Mouse (Mus musculus) liver, adult 2 months (tissue): Measurements from ENCODE around the gene Fbxw7. TPM values are rescaled to one million over a fixed set of nuclear protein-coding genes. Genes with fewer than 3 reads are reported as not detected.

ENCODE experiments used
- DNase-seq: peaks from one replicate; pipeline ENCODE4 v3.0.0-alpha.2; 2011; ENCODE audit warnings: low read depth, low spot score; ENCODE audit errors: extremely low read depth
- H3K27ac ChIP-seq: fragments of 200-500 bp; replicated peaks from 2 replicates; pipeline ENCODE4 v1.5.1; 2012; ENCODE audit warnings: low read depth, mild to moderate bottlenecking, control low read depth, inconsistent platforms, low read length; ENCODE audit not compliant: insufficient read depth
- H3K27me3 ChIP-seq: fragments of 200-500 bp; 2 replicates; pipeline ENCODE4 v1.6.1; 2012; ENCODE audit warnings: mild to moderate bottlenecking, moderate library complexity, low read length, inconsistent platforms; ENCODE audit not compliant: control insufficient read depth, insufficient read depth
- H3K36me3 ChIP-seq: fragments of 200-500 bp; 2 replicates; pipeline ENCODE4 v1.6.1; 2012; ENCODE audit warnings: low read length, inconsistent platforms; ENCODE audit not compliant: control insufficient read depth, insufficient read depth
- H3K4me1 ChIP-seq: fragments of 200-500 bp; 2 replicates; pipeline ENCODE4 v1.6.1; 2011; ENCODE audit warnings: low read length; ENCODE audit not compliant: control insufficient read depth, insufficient read depth
- H3K4me3 ChIP-seq: fragments of 200-500 bp; 2 replicates; pipeline ENCODE4 v1.5.1; 2011; ENCODE audit warnings: low read depth, mild to moderate bottlenecking, control low read depth, low read length, moderate library complexity; ENCODE audit not compliant: insufficient read depth
- H3K79me2 ChIP-seq: fragments of 200-500 bp; 2 replicates; pipeline ENCODE4 v1.6.1; 2012; ENCODE audit warnings: inconsistent platforms, mild to moderate bottlenecking, low read length, moderate library complexity; ENCODE audit not compliant: control insufficient read depth, insufficient read depth
- H3K9ac ChIP-seq: fragments of 200-500 bp; 2 replicates; pipeline ENCODE4 v1.6.1; 2012; ENCODE audit warnings: low read depth, mild to moderate bottlenecking, control low read depth, inconsistent platforms, low read length
- CTCF ChIP-seq: fragments of 200-500 bp; IDR thresholded peaks from 2 replicates; pipeline ENCODE4 v1.5.1; 2011; ENCODE audit warnings: low read depth, low read length, control low read depth
- POLR2A ChIP-seq: fragments of 200-500 bp; IDR thresholded peaks from 2 replicates; pipeline ENCODE4 v1.6.1; 2011; ENCODE audit warnings: low read length, control low read depth; ENCODE audit not compliant: insufficient read depth; ENCODE audit errors: extremely low read depth
- WGBS: fragments of 180-500 bp; shearing (Covaris S2); methylation state at CpG from one replicate; pipeline ENCODE4 v1.1.7; 2018; 5-methylcytosine and 5-hydroxymethylcytosine counted together
- polyA plus RNA-seq: library from polyadenylated mRNA; depleted of rRNA; stranded (reverse); fragments of >200 nt; gene quantifications from 2 replicates; pipeline ENCODE4 v1.2.3, GENCODE M21; 2012
- total RNA-seq: library from RNA; depleted of rRNA; stranded (reverse); fragments of >200 nt; gene quantifications from 2 replicates; pipeline ENCODE4 v1.2.3, GENCODE M21; 2014

The Fbxw7 gene
- total and polyA plus RNA-seq, 2 experiments = 1.4 to 5.6 TPM

GRCm38 (mm10) chr3:84842793-84843192, 27.7 kb downstream of the Fbxw7 start:
- H3K4me1 ChIP-seq = no peaks in the 10 kb centered on the region
- H3K27me3 ChIP-seq = no peaks in the 10 kb centered on the region
- DNase-seq = no peak
- 87% methylated on average over 2 of the region's 2 CpGs for WGBS
- H3K4me3 ChIP-seq = no peak overlapping the region
- H3K36me3 ChIP-seq = no peaks in the 10 kb centered on the region
- H3K79me2 ChIP-seq = no peaks in the 10 kb centered on the region; the same call in 1 of the 2 replicates
- H3K27ac ChIP-seq = no peak overlapping the region
- no peak overlapping the region for H3K9ac ChIP-seq
- no peak for TF ChIP-seq POLR2A
- TF ChIP-seq CTCF = no peak

DNA sequence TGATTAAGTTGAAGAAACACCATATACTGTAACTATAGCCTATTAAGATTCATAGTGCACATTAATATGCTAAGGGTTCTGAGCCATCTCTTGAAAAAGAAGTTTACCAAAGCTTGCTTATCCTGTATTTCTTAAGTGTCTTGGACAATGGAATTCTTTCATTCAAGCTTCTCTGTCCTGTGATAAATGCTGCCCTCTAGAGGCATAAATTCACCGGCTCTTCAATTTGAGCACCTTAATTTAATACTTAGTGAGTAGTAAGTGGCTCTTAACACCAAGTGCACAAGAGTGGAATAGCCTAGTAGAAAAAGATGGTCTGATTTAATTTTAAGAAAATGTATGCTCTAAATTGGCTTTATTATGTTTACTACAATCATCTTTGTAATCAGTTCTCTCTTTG, 28.5 kb downstream of the Fbxw7 start:
- Histone ChIP-seq H3K4me1 (no peaks in the 10 kb centered on the region), H3K79me2 (no peaks in the 10 kb centered on the region; the same call in 1 of the 2 replicates), H3K27ac (no peak overlapping the region), H3K9ac (no peak overlapping the region), H3K4me3 (no peak overlapping the region), H3K27me3 (no peaks in the 10 kb centered on the region), H3K36me3 (no peaks in the 10 kb centered on the region)
- WGBS = 45% methylated on average over 1 of the region's 1 CpGs
- peak; percentile 63 for DNase-seq
- TF ChIP-seq POLR2A (no peak), CTCF (peak; percentile 21)

- Histone ChIP-seq H3K9ac (no peak overlapping the region), H3K79me2 (no peaks in the 10 kb centered on the region; the same call in 1 of the 2 replicates), H3K27me3 (no peaks in the 10 kb centered on the region), H3K4me1 (peaks cover 8% of the 10 kb centered on the region; the same call in 1 of the 2 replicates), H3K4me3 (no peak overlapping the region), H3K27ac (no peak overlapping the region), H3K36me3 (no peaks in the 10 kb centered on the region)
- no peak for DNase-seq
- WGBS = 70% methylated on average over 4 of the region's 4 CpGs
- no peak for TF ChIP-seq CTCF
- TF ChIP-seq POLR2A = no peak
These were observed 33.7 kb downstream of the Fbxw7 start for GRCm38 (mm10) chr3:84848798-84849197.

DNA sequence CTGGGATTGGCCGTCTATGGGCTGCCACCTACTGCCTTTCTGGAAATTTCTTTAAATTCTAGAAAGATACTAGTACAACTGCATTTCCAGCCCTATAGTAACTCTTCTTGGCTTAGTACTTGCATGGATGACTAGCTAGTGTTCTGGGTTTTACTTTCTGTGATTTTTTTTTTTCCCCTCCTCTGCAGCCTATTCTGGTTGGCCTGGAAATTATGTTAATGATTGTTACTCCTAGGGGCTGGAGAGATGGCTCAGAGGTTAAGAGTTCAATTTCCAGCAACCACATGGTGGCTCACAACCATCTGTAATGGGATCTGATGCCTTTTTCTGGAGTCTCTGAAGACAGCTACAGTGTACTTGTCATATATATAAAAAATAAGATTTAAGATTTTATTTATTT, 35.4 kb downstream of the Fbxw7 start:
- Histone ChIP-seq H3K27me3 (no peaks in the 10 kb centered on the region), H3K79me2 (no peaks in the 10 kb centered on the region; the same call in 1 of the 2 replicates), H3K4me3 (no peak overlapping the region), H3K27ac (no peak overlapping the region), H3K9ac (no peak overlapping the region), H3K36me3 (no peaks in the 10 kb centered on the region), H3K4me1 (peaks cover 8% of the 10 kb centered on the region; the same call in 1 of the 2 replicates)
- DNase-seq = no peak
- TF ChIP-seq CTCF = no peak
- no peak for TF ChIP-seq POLR2A
- 94% methylated on average over 1 of the region's 1 CpGs for WGBS

GRCm38 (mm10) chr3:84851801-84852200, 36.7 kb downstream of the Fbxw7 start:
- TF ChIP-seq CTCF = no peak
- no peak for TF ChIP-seq POLR2A
- 36% methylated on average over 1 of the region's 1 CpGs for WGBS

GRCm38 (mm10) chr3:84852877-84853276, 37.8 kb downstream of the Fbxw7 start:
- H3K4me3 ChIP-seq = no peak overlapping the region
- H3K9ac ChIP-seq = no peak overlapping the region
- H3K27ac ChIP-seq = no peak overlapping the region
- H3K4me1 ChIP-seq = peaks cover 10% of the 10 kb centered on the region; the same call in 1 of the 2 replicates
- 32% methylated on average over 7 of the region's 7 CpGs for WGBS
- no peaks in the 10 kb centered on the region for H3K27me3 ChIP-seq
- TF ChIP-seq CTCF (no peak), POLR2A (no peak)
- peak; percentile 73 for DNase-seq
- H3K36me3 ChIP-seq = no peaks in the 10 kb centered on the region
- peaks cover 2% of the 10 kb centered on the region; the same call in 1 of the 2 replicates for H3K79me2 ChIP-seq

More at GRCm38 (mm10) chr3:84851801-84852200, 36.7 kb downstream of the Fbxw7 start:
- DNase-seq = no peak
- no peak overlapping the region for H3K27ac ChIP-seq
- H3K4me3 ChIP-seq = no peak overlapping the region
- H3K9ac ChIP-seq = no peak overlapping the region
- no peaks in the 10 kb centered on the region; the same call in 1 of the 2 replicates for H3K79me2 ChIP-seq
- H3K4me1 ChIP-seq = peaks cover 8% of the 10 kb centered on the region; the same call in 1 of the 2 replicates
- H3K36me3 ChIP-seq = no peaks in the 10 kb centered on the region
- no peaks in the 10 kb centered on the region for H3K27me3 ChIP-seq
